Mouse (Mus musculus): ENCODE results near the gene Arrdc5. TPM values are rescaled to one million over a fixed set of nuclear protein-coding genes. Genes with fewer than 3 reads are reported as not detected.
A peak's percentile ranks its signal among the peaks of the same experiment; 100 is the strongest.

Gene Arrdc5
- total and polyA plus RNA-seq, 3 experiments = not detected

DNA sequence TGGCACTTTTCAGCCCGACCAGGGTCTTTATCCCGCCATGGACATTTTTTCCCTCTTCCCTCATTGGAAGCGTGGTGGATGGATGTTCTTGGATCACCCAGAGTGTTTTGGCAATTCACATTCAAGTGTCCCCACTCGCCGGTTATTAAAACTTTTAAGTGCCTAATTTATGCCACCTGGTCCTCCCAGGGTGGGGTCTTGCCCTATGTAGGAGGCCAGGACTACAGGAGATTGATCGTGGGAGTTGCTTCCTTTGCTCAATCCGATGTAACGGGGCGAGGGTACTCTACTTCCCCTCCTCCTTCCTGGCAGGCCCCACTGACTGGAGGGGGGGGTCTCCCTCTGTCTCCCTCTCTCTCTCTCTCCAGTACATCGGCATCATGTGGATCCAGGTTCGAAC lies 4.6 kb upstream of the Arrdc5 start:
- in situ Hi-C loops (cut with MboI; ENCODE audit: low pct_ligation_motif_present, low pct_unique_long_range_greater_than_20kb, low sequenced_read_pairs) (no loop called here), dilution Hi-C loops (cut with MboI; ENCODE audit: extremely low pct_ligation_motif_present, extremely low pct_unique_long_range_greater_than_20kb, low sequenced_read_pairs) (no loop called here)
- H3K9ac ChIP-seq (ENCODE audit: insufficient read depth, low read depth) = peak overlapping the region; percentile 44
- H3K79me2 ChIP-seq (replicated peaks; ENCODE audit: control insufficient read depth, extremely low read depth, insufficient read depth, poor library complexity, severe bottlenecking) = peaks cover 47% of the 10 kb centered on the region
- H3K4me2 ChIP-seq (ENCODE audit: insufficient read depth, low read depth, poor library complexity, severe bottlenecking) = peak overlapping the region; percentile 63
- no peaks in the 10 kb centered on the region for H3K9me3 ChIP-seq (replicated peaks; ENCODE audit: low read length)
- H3K27me3 ChIP-seq (replicated peaks) = no peaks in the 10 kb centered on the region
- H3K27ac ChIP-seq (ENCODE audit: insufficient read depth, low read depth) = no peak overlapping the region
- no peak for DNase-seq (ENCODE audit: extremely low read depth)
- H3K4me3 ChIP-seq (replicated peaks in 1 of 3; ENCODE audit: low read depth in 2 of 3, low read length in 2 of 3, poor library complexity in 1 of 3) = peak overlapping the region; percentile 73 to 81 (median 81)
- TF ChIP-seq MAZ (IDR thresholded peaks at IDR 0.05; ENCODE audit: low read depth, low read length) (no peak), RCOR1 (conservative IDR thresholded peaks at IDR 0.05; ENCODE audit: low read depth, low read length) (no peak), KAT2A (IDR thresholded peaks at IDR 0.05; ENCODE audit: insufficient replicate concordance, low read length) (no peak), GABPA (IDR thresholded peaks at IDR 0.05; ENCODE audit: insufficient replicate concordance, low read depth, low read length) (no peak), NRF1 (IDR thresholded peaks at IDR 0.05; ENCODE audit: low read depth, low read length) (no peak), USF1 (IDR thresholded peaks at IDR 0.05; ENCODE audit: low read depth, low read length) (no peak), POLR2AphosphoS2 (IDR thresholded peaks at IDR 0.05; ENCODE audit: low read depth, low read length) (no peak), MXI1 (IDR thresholded peaks at IDR 0.05; ENCODE audit: low read depth, low read length) (no peak), IRF4 (IDR thresholded peaks at IDR 0.05; ENCODE audit: low read depth, low read length) (no peak), RAD21 (IDR thresholded peaks at IDR 0.05; ENCODE audit: low read depth, low read length) (no peak), ZNF384 (IDR thresholded peaks at IDR 0.05; ENCODE audit: low read depth, low read length) (no peak), ZC3H11A (IDR thresholded peaks at IDR 0.05; ENCODE audit: low read depth, low read length) (no peak), JUN (IDR thresholded peaks at IDR 0.05; ENCODE audit: insufficient read depth, low read depth, low read length) (no peak), MAFK (IDR thresholded peaks at IDR 0.05; ENCODE audit: insufficient replicate concordance, low read length) (no peak), CHD2 (IDR thresholded peaks at IDR 0.05; ENCODE audit: low read length) (no peak), ELF1 (IDR thresholded peaks at IDR 0.05; ENCODE audit: low read depth, low read length) (no peak)
- peaks cover 24 to 67% of the 10 kb centered on the region in 2 experiments for H3K4me1 ChIP-seq (ENCODE audit: control insufficient read depth in 1 of 2, insufficient read depth in 2 of 2)
- H3K36me3 ChIP-seq (replicated peaks in 1 of 2; ENCODE audit: control insufficient read depth in 1 of 2, insufficient read depth in 1 of 2, low read length in 1 of 2) = peaks cover 40 to 50% of the 10 kb centered on the region in 2 experiments

DNA sequence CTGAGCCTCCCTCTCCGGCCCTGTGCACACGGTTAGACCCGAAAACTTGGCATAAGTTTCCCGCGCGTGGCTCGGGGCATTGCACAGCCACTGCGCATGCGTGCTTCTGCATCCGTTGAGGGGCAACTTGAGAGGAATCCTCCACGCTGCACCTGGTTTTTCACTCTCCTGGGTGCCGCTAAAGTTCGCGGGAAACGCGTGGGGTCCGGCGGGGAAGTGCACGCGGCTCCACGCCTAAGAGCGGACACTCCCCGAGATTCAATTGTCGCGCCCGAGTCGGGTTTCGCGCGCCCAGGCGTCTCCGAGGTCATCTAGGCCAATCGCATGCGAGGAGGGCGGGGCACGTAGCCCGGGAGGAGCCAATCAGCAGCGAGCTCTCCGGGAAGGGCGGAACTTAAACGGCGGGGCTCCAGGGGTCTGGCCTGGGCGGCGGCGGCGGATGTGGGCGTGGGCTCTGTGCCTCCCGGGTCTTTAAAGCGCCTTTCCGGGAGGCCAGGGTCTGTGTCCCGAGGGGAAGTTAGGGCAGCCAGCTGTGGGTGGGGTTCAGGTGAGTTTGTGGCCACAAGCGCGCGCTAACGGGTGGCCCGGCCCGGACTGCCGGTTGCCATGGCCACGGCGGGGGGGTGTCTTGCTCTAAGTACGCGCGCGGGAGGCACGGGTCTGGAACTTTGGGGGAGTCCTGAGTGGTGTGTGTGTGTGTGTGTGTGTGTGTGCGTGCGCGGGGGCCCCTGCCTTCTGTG lies 3.9 kb upstream of the Arrdc5 start:
- Histone ChIP-seq H3K79me2 (replicated peaks; ENCODE audit: control insufficient read depth, extremely low read depth, insufficient read depth, poor library complexity, severe bottlenecking) (peaks cover 47% of the 10 kb centered on the region), H3K4me1 (ENCODE audit: control insufficient read depth in 1 of 2, insufficient read depth in 2 of 2) (peaks cover 24 to 61% of the 10 kb centered on the region in 2 experiments), H3K4me2 (ENCODE audit: insufficient read depth, low read depth, poor library complexity, severe bottlenecking) (peak overlapping the region; percentile 63; the same call in 1 of the 2 replicates), H3K27ac (ENCODE audit: insufficient read depth, low read depth) (peak overlapping the region; percentile 87), H3K27me3 (replicated peaks) (no peaks in the 10 kb centered on the region), H3K9me3 (replicated peaks; ENCODE audit: low read length) (no peaks in the 10 kb centered on the region), H3K36me3 (replicated peaks in 1 of 2; ENCODE audit: control insufficient read depth in 1 of 2, insufficient read depth in 1 of 2, low read length in 1 of 2) (peaks cover 33 to 43% of the 10 kb centered on the region in 2 experiments), H3K9ac (ENCODE audit: insufficient read depth, low read depth) (peak overlapping the region; percentile 85), H3K4me3 (replicated peaks in 1 of 3; ENCODE audit: low read depth in 2 of 3, low read length in 2 of 3, poor library complexity in 1 of 3) (peak overlapping the region; percentile 81 to 84 (median 81))
- in situ Hi-C loops (cut with MboI; ENCODE audit: low pct_ligation_motif_present, low pct_unique_long_range_greater_than_20kb, low sequenced_read_pairs) = no loop called here
- DNase-seq (ENCODE audit: extremely low read depth) = peak; percentile 96
- dilution Hi-C loops (cut with MboI; ENCODE audit: extremely low pct_ligation_motif_present, extremely low pct_unique_long_range_greater_than_20kb, low sequenced_read_pairs) = no loop called here
- TF ChIP-seq ZC3H11A (IDR thresholded peaks at IDR 0.05; ENCODE audit: low read depth, low read length) (no peak), POLR2AphosphoS2 (IDR thresholded peaks at IDR 0.05; ENCODE audit: low read depth, low read length) (no peak; the same call in 1 of the 2 replicates), BHLHE40 (IDR thresholded peaks at IDR 0.05; ENCODE audit: low read depth, low read length) (0 out of 2 replicates have a peak, but pooled peaks have one; percentile 26), PAX5 (IDR thresholded peaks at IDR 0.05; ENCODE audit: low read length) (no peak), ZKSCAN1 (IDR thresholded peaks at IDR 0.05; ENCODE audit: borderline replicate concordance, low read depth, low read length) (no peak), IRF4 (IDR thresholded peaks at IDR 0.05; ENCODE audit: low read depth, low read length) (no peak), CTCF (conservative IDR thresholded peaks at IDR 0.05 in 1 of 2, IDR thresholded peaks at IDR 0.05 in 1 of 2; ENCODE audit: low read depth in 2 of 2, low read length in 2 of 2) (no peak), MYC (IDR thresholded peaks at IDR 0.05; ENCODE audit: low read depth, low read length) (peak; percentile 89), E2F4 (IDR thresholded peaks at IDR 0.05; ENCODE audit: insufficient replicate concordance, low read depth, low read length) (peak; percentile 94; the same call in 1 of the 2 replicates), SMC3 (IDR thresholded peaks at IDR 0.05; ENCODE audit: low read depth, low read length) (no peak), EP300 (IDR thresholded peaks at IDR 0.05; ENCODE audit: low read length) (no peak), TBP (conservative IDR thresholded peaks at IDR 0.05; ENCODE audit: low read depth, low read length) (no peak), ZNF384 (IDR thresholded peaks at IDR 0.05; ENCODE audit: low read depth, low read length) (no peak), JUND (conservative IDR thresholded peaks at IDR 0.05; ENCODE audit: low read depth, low read length) (no peak), POLR2A (IDR thresholded peaks at IDR 0.05; ENCODE audit: low read depth, low read length) (peak; percentile 60), ELF1 (IDR thresholded peaks at IDR 0.05; ENCODE audit: low read depth, low read length) (peak; percentile 82), UBTF (IDR thresholded peaks at IDR 0.05; ENCODE audit: low read depth, low read length) (no peak), ZMIZ1 (IDR thresholded peaks at IDR 0.05; ENCODE audit: low read depth, low read length) (peak; percentile 79), KAT2A (IDR thresholded peaks at IDR 0.05; ENCODE audit: insufficient replicate concordance, low read length) (peak; percentile 65; the same call in 1 of the 2 replicates), MAFK (IDR thresholded peaks at IDR 0.05; ENCODE audit: insufficient replicate concordance, low read length) (no peak), MAZ (IDR thresholded peaks at IDR 0.05; ENCODE audit: low read depth, low read length) (no peak), SIN3A (IDR thresholded peaks at IDR 0.05; ENCODE audit: low read length) (peak; percentile 66)

Measured in CH12.LX (cell line).